Mouse (Mus musculus): ENCODE data around the gene Gm20388. TPM values are rescaled to one million over a fixed set of nuclear protein-coding genes. Genes with fewer than 3 reads are reported as not detected.

The Gm20388 gene
- total RNA-seq, 2 experiments from 2014 or later, result 18.5 to 23.8 TPM

DNA sequence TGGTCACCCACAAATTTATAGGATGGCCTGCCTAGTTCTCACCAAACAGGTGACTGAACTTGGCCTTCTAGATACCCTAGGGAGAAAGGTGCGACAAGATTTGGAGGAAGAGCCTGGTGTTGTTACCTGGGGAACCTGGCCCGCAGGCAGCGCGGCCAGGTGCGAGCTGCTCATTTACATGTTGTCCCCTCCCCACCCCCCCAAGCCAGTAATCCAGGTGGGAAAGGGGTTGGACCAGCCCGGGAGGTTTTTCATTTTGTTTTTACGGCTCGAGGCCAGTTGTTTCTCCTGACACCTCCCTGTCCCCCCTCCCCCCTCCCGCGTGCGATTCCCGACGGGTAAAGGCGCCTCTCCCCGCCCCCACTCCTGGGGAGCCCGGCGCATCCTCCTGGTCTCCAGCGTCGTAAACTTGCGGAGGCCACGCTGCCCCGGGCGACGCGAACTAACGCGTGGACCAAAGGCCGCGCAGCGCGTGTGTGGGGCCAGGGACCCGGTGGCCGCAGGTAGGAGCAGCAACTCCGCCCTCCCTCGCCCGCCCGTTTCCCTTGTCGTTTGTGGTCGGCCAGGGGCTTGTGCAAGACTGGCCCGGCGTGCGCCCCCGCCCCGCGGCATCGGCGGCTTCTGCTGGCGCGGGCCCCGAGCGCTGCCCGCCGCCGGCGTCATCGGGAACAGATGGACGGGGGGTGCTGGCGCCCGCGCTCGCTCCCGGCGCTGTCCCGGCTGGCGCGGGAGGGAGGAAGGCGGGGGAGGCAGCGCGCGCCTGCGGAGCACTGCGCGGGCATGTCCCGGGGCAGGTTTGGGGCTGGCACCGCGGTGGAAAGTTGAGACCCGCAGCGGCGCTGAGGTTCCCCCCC lies 625.0 kb downstream of the Gm20388 start:
- peak; percentile 13 for ATAC-seq (replicated peaks; ENCODE audit: poor library complexity, severe bottlenecking)

DNA sequence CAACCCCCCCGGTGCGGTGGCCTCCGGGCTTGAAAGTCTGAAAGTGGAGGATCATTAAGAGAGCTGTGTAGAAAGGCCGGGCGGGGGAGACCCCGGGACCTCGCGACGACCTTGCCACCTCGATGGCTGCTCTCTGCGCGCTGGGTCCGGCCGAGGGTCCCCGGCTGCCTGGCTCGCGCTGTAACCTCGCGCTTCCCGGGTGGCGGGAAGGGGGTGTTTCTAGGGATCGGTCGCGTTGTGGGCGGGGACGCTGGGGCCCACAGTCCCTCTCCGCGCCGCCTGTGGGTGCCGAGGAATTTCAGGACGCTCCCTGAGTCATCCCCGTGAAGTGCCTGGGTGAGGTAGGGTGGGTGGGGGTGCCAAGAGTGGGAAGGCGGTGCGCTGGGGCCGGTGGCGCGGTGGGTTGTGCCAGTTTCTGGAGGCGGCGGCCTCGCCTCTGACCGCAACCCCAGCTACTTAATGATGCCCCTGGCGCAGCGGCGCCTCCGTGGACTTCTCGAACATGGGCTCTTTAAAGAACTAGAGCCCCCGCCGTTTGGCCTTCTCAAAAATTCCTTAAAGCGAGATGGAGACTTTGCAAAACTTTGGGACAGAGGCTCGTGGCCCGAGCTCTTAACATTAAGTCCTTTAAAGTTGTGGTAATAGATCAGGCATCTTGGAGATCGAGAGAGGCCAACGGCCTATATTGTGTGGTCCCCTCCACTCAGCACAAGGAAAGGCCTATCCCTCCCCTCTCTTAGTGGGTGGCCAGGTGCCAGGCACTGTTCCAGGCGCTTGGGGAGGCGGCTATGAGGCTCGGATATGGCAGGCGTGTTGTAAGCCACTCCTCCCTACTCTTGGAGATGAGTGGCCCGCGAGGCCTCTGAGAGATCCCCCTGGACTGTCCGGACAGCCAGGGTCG lies 625.9 kb downstream of the Gm20388 start:
- peak; percentile 13 for ATAC-seq (replicated peaks; ENCODE audit: poor library complexity, severe bottlenecking)

DNA sequence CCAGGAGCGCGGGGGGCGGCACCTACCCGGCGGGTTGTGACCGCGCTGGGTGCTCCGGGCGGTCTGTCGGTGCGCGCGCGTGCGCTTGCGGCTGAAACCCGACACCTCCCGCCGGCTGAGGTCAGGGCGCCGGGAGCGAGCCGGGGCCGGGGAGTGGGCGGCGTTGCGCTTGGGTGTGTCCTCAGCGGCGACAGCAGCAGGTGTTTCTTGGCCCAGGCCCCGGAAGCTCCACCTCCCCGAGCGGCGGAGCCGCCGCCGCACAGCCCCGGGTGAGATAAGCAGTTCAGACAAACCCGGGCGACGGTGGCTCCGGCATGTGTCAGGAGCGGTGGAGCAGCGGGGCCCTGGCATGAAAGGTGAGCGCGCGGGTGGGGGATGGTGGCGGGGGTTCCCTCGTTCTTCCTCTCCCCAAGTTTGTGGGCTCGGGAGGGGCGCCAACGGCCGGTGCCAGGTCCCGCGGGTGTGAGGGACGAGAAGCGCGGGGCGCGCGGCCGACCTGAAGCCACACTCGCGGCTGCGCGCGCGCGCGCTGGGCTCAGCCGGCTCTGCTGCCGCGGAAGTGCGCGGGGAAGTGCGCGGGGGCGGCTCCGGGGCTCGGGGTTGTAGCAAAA lies 626.7 kb downstream of the Gm20388 start:
- ATAC-seq (replicated peaks; ENCODE audit: poor library complexity, severe bottlenecking), result peak; percentile 18

DNA sequence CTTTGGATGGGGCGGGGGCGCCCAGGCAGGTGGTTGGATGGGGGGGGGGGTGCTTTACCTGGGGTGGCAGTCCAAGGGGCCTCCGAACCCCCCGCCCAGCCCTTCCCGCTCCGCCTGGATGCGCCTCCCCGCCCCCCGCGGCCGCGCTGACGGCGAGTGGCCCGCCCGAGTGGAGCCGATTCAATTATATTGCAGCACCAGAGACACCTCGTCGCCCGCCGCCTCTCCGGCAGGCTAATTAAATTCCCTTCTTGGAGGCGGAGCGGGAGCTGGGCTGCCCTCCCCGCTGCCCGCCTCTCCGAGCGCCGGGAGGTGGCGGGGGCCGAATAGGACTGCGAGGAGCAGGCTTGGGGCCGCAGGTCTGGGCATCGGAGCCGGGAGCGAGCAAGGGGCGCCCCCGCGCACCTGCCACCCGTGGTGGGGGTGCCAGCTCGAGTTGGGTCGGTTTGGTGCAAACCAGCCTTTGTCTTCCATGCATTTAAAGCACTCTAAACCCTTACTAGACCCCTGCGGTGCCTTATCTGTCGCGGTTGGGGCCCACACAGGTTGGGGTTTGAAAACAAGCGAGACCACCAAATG lies 627.3 kb downstream of the Gm20388 start:
- ATAC-seq (replicated peaks; ENCODE audit: poor library complexity, severe bottlenecking), result no peak

DNA sequence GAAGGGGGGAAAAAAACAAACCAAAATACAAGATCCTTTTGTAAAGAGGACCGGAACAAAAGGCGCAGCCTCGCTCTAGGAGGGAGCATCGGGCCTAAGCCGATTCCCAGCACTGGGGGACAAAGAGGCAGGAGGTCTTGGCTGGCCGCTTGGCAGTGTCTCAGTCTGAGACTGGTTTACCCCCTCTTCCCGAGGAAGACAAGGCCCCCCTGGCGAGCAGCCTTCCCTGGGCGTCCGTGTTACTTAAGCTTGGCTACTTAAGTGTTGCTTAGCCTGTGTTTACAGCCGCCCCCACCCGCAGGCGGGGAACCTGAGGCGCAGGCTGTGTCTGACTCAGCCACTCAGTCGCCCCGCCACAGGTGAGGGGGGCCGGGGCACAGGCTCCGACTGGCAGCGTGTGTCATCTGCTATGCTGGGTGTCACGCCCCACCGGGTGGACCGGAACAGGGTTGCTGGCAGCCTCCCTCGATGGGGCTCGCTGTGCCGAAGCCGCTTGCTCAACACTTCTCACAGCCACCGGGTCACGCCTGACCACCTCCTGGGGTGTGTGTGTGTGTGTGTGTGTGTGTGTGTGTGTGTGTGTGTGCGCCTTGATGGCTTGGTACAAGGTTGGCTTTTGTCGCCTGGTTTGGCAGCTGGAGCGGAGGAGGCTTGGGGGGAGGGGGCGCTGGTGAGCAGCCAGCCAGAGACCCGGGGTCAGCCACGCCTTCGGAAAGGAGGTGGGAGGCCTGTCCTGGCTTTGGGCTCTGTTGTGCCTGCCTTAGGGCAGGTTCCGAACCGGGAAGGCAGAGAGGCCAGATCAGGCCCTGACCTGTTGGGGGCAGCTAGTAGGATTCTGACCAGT lies 628.0 kb downstream of the Gm20388 start:
- peak; percentile 45 for ATAC-seq (replicated peaks; ENCODE audit: poor library complexity, severe bottlenecking)

DNA sequence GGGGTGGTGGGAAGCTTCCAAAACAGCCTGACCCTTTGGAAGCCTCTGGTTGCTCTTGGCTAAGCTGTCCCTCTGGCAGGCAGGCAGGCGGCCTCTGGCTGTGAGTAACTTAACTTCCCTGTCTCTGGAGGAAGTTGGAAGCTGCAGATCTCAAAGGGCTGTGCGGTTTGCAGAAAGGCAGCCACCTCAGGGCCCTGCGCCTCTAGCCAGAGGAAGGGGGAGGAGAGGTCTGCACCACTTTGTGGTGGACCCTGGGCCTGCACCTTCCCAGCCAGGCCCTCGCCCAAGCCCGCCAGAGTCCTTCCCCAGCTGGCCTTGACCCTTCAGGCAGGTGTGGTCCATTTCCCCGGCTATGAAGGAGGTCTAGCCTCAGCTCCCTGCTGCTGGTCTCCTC lies 628.7 kb downstream of the Gm20388 start:
- ATAC-seq (replicated peaks; ENCODE audit: poor library complexity, severe bottlenecking), result peak; percentile 24

DNA sequence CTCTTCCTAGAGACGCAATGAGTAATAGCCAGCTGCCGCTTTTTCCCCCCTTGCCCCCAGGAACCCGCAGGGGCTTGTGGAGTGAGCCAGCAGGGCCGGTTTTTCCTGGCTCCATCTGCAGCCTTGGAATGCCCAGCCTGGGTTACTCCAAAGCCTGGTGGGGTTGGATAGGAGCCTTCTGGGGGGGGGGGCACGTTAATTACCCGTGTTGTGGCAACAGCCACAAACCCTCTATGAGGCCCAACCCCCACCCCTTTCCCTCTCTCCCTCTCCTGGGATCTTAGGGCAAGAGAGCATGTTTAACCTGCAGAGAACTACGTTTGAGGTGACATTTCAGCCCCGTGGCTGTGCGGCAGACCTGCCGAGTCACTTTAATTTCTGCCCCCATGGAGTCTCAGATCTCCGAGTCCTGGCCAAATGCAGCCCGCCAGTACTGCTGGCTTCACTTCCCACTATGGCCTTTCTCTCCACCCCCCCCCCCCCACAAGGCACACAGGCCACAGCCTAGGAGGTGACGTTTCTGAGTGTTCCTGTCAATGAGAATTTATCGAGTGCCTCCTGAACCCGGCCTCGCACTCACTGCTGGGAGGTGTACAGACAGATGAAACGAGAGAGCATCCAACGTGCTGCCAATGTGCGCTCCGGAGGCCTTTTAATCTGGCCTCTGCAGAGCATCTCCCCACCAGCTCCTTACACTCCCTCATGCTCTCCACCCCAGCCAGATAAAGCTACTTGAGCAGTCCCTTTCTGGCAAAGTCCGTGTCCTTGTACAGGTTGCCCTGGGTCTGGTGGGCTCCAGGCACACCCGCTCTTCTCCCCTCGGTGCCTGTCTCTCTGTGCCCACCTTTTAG lies 629.4 kb downstream of the Gm20388 start:
- ATAC-seq (replicated peaks; ENCODE audit: poor library complexity, severe bottlenecking), result no peak

DNA sequence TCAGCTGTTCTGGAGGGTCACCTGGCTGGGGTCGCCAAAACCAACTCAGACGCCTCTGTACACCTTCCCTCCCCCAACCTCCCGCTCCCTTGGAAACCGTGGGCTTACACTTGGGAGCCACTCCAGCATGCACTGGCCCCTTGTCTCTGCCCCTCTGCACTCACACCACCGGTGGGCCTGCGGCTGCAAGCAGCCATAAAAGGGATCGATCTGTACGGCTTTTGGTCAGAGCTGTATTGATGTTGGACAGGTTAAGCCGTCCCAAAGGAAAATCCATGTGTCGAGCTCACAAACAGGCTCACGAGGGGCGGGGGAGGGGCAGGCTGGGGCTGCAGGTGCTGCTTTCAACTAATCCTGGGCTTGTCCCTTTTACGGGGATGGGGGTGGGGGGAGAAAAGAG lies 632.4 kb downstream of the Gm20388 start:
- no peak for ATAC-seq (replicated peaks; ENCODE audit: poor library complexity, severe bottlenecking)

DNA sequence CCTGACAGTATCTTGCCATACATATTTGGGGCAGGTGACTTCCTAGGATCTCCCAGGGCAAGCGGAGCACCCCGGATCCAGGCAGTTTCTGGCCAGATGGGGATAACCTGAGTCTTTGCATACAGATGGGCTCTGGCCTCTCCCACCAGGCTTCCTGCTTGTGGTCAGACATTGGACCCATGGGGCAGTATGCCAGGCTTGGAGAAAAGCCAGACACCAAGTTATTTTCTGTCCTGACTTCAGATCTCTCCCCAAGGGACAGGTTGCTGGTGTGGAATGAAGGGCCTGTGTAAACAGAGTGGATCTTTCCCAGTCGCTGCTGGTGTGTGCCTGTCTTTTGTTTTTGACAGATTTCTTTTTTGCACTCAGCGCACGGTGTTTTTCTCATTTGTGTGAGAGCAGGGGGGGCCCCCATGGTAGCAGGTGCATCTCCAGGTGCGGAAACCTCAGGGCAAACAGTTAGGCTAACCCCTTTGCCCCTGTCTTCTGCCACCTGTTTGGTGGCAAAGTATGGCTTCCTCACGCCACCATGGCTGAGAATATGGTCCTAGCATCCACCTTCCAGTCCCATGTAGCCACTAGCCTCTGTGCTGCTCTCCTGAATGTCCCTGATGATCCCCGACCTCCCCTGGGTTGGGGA lies 632.9 kb downstream of the Gm20388 start:
- no peak for ATAC-seq (replicated peaks; ENCODE audit: poor library complexity, severe bottlenecking)

DNA sequence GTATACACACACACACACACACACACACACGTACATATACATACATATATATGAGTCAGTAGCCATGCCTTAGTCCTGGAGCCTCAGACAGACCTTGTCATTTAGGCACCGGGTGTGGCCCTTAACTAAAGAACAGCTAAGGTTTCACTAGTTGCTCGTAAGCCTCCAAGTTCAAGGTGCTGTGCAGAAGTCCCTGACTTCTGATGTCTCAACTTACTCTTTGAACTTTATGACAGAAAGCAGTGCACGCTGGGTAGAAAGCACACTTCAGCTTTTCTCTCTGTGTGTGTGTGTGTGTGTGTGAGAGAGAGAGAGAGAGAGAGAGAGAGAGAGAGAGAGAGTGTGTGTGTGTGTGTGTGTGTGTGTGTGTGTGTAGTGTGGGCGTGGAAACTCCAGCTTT lies 633.5 kb downstream of the Gm20388 start:
- no peak for ATAC-seq (replicated peaks; ENCODE audit: poor library complexity, severe bottlenecking)

DNA sequence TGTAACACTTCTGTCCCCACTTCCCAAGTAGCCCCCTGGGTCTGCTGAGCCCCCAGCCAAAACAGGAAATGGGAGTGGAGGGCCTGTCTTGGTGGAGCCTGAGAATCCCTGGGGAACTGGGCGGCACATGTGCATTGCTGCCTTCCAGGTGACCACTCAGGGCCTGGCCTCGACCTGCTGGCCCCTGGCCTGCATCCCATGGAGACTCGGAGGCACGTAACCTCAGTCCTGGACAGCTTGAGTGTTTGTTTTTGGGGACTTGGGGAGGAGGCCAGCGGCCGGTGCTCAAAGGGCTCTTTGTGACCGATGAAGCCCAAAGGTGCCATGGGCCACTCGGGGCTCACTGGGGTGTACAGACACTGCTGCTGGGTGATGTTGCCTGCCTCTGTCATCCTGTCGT lies 636.9 kb downstream of the Gm20388 start:
- no peak for ATAC-seq (replicated peaks; ENCODE audit: poor library complexity, severe bottlenecking)

DNA sequence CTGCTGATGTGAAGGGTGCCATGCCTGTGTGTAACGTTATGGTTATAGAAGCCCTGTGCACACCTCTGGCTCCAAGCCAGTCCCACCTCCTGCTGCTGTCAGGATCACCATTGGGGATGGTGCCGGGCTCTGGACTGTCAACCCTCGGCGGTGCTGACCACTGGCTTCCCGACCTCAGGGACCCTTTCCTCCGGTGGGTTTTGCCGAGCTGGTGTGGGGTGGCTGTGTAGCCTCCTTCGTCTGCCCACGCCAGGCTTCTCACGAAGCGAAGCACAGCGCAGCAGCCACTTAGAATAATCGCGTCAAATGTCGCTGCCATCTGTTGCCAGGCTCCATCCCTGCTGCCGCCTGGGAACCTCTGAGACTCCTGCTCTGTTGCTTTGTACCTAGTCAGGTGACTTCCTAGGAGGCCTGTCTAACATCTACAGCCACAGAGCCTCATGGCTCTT lies 637.7 kb downstream of the Gm20388 start:
- no peak for ATAC-seq (replicated peaks; ENCODE audit: poor library complexity, severe bottlenecking)

DNA sequence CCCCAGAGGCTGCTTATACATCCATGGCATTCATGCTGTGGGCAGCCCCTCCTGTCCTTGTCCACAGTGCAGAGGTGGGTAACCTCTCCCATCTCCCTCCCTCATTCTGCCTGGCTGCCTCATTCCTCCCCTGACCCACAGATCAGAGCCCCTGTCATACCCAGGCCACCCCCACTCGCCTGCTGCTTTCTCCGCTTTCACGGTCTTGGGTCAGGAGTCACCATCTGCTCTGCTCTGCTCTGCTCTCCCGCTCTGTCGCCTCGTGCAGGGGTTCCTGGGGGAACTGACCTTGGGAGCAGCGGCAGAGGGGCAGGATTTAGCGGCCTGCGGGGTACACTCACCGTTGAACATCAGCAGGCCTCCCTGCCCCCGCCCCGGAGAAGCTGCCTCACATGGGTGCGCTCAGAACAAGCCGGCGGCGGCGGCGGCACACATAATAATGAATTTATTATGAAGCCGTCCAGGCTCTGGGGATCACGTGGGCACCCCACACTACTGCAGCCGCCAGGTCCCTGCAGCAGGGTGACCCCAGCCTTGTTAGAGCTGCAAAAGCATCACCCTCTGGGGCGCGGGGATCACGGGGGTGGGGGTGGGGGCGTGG lies 638.8 kb downstream of the Gm20388 start:
- no peak for ATAC-seq (replicated peaks; ENCODE audit: poor library complexity, severe bottlenecking)

DNA sequence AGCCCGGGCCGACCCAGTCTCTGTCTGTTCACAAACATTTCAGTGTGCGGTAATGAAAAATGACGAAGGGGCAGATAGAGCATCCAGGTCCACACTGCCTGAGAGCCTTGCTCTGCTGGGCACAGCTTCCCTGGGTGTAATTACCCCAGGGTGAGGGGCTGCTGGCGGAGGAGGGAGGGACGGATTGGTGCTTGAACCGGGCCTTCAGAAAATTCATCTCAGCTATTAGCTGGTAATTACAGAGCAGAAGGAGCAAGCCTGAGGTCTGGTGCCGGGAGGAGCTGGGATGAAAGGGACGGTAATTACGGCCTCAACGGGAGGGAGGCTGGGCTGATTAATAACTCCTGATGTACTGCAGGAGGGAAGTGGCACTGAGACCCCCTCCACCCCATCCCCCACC lies 639.3 kb downstream of the Gm20388 start:
- no peak for ATAC-seq (replicated peaks; ENCODE audit: poor library complexity, severe bottlenecking)

DNA sequence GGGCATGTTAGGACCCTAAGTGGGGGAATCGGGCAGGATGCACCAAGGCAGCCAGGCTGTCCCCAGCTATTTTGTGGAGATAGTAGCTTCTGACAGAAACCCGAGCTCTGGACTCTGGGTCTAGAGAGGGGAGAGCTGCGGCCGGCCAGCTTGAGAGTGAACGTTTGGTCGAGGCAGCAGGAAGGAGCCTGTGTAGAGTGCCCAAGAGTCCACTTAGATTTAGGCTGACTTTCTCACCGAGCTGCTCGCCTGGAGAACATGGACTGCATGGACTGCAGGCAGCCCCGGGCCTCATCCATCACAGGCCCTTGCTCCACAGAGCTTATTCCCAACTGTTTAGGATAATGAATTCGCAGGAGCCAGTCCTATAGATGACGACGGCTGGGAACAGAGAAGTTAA lies 639.8 kb downstream of the Gm20388 start:
- no peak for ATAC-seq (replicated peaks; ENCODE audit: poor library complexity, severe bottlenecking)

DNA sequence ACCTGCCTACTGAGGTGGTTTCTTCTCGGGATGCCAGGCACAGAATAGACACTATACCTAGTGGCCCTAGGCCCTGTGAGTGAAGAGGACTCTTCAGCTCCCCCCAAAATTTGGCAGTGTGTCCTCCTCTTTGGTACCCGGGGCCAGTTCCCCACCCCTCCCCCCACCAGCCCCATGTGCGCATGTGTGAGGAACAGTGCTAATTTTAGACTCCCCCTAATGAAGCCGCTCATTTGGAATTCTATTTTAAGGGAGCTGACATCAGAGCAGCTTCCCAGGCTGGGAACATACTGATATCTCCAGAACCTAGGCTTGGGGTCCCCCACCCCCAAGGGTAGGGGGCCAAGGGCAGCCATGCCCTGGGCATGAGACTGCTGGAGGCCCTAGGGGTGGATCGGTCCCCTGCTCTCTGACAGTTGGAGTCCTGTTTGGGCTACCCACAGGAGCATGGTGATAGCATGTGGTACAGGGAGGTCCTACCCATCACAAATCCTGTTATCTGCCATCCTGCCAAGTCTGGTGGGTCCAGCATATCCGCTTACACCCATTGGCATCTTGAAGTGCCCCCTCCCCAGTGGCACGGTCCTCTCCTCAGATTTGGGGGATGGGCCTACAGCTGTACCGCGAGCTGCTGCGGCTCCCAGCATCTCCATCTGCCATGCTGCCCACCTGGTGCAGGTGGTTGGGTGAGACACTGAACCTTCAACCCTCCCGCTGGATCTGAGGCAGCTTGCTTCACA lies 640.5 kb downstream of the Gm20388 start:
- ATAC-seq (replicated peaks; ENCODE audit: poor library complexity, severe bottlenecking), result no peak

DNA sequence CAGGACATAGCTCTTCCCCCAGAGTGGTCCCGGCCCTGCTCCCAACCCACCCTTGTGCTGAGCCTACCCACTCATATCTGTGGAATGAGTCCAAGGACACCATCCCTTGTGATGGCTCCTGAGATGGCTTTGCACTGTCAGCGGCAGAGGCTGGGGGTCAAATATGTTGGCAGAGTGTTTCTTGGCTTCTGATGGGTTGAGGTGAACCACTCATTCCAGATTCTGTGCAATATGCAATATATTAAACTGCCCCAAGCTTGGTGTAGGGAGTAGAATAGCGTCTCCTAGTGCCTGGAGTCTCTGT lies 641.0 kb downstream of the Gm20388 start:
- no peak for ATAC-seq (replicated peaks; ENCODE audit: poor library complexity, severe bottlenecking)
